Mouse (Mus musculus): ENCODE data around the gene Lrch1. TPM values are rescaled to one million over a fixed set of nuclear protein-coding genes. Genes with fewer than 3 reads are reported as not detected.

The Lrch1 gene
- polyA plus RNA-seq, 1 experiment from 2014 or later = 13.3 TPM

DNA sequence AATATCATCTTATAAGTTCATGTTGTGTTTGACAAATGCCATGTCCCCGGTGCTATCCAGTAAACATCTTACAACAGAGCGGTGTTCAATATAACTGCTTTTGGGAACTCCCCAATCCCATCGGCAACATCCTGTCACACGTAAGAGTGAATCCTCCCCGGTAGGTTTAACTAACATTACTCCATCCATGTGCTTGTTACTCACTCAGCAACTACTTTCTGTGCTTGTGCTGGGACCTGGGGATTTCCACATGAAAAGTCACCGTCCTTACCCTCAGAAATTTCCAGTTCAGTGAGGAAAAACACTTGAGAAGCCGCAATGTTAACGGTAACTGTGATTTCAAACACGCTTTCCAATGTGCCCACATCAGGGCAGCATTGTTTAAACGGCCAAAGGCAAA, 66.8 kb downstream of the Lrch1 start:
- no peak overlapping the region for H3K4me3 ChIP-seq
- H3K27ac ChIP-seq = no peak overlapping the region
- no peak overlapping the region for H3K9ac ChIP-seq
- peaks cover 31% of the 10 kb centered on the region for H3K4me1 ChIP-seq
- H3K36me3 ChIP-seq = no peaks in the 10 kb centered on the region
- no peaks in the 10 kb centered on the region for H3K9me3 ChIP-seq (replicated peaks)
- no peaks in the 10 kb centered on the region for H3K27me3 ChIP-seq
- no peak overlapping the region for H3K4me2 ChIP-seq (replicated peaks)
- 85% methylated on average over 10 of the region's 10 CpGs for WGBS
- no peak for ATAC-seq (ENCODE audit: low FRiP score)

DNA sequence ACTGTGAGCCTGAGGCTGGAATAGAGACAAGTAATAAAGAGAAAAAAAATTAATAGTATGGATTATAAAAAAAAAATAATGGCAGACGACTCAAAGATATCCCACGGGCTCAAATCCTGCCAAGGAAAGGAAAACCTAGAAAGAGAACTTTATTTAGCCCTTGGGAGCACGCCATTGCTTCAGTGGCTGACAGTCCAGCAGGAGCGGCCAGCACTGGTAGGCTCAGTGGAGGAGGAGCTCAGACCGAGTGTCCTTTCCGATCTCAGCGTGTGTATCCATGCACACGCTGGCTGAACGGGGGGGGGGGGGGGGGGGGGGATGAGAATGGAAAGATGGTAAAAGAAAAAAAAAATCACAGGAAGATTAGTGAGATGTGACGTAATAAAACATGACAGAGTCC, 68.2 kb downstream of the Lrch1 start:
- H3K9me3 ChIP-seq (replicated peaks) = no peaks in the 10 kb centered on the region
- no peak for ATAC-seq (ENCODE audit: low FRiP score)
- peaks cover 24% of the 10 kb centered on the region for H3K4me1 ChIP-seq
- no peaks in the 10 kb centered on the region for H3K27me3 ChIP-seq
- H3K9ac ChIP-seq = no peak overlapping the region
- H3K27ac ChIP-seq = no peak overlapping the region
- WGBS = 81% methylated on average over 9 of the region's 10 CpGs
- H3K4me2 ChIP-seq (replicated peaks) = no peak overlapping the region
- H3K4me3 ChIP-seq = no peak overlapping the region
- H3K36me3 ChIP-seq = no peaks in the 10 kb centered on the region

DNA sequence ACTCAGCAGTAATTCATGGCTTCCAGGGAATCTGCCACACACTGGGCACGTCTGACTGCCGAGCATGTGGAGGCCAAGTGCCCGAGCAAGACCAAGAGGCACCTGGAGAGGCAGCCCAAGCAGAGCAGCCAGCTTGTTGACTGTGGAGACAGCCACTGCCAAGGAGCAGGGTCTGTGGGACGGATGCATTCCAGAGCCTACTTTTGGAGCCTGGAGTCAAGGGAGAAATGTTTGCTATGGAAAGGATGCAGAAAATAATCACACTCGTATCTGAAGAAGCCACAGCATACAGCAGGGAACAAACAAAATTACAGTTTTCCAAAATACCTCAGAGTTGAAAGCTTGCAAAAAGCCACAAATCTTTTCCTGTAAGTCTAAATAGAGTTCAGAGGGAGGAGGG, 70.4 kb downstream of the Lrch1 start:
- WGBS = 71% methylated on average over 5 of the region's 5 CpGs
- H3K27ac ChIP-seq = no peak overlapping the region
- no peak for ATAC-seq (ENCODE audit: low FRiP score)

DNA sequence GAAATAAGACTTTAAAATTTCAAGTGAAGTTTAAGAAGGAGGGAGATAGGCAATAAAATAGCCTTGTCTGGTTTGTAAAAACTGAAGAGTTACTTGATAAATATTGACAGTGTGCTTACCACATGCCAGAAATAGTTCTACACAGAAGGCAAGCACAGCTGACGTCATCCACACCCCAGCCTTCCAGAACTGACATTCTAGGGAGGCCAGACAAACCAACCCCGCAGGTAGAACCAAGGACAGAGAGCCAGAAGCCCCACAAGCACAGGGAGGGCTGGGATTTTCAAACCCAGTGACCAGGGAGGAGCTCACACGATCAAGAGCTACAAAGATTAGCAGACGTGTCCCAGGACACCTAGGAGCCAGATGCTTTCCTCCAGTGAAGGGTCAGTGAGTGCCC, 76.5 kb downstream of the Lrch1 start:
- ATAC-seq (ENCODE audit: low FRiP score) = no peak
- Histone ChIP-seq H3K9me3 (replicated peaks) (no peaks in the 10 kb centered on the region), H3K36me3 (no peaks in the 10 kb centered on the region), H3K4me3 (no peak overlapping the region), H3K9ac (no peak overlapping the region), H3K4me2 (replicated peaks) (no peak overlapping the region), H3K27me3 (no peaks in the 10 kb centered on the region), H3K27ac (no peak overlapping the region), H3K4me1 (peaks cover 15% of the 10 kb centered on the region)
- WGBS = 58% methylated on average over 4 of the region's 4 CpGs

More for the DNA sequence above, 70.4 kb downstream of the Lrch1 start:
- H3K9ac ChIP-seq = no peak overlapping the region
- H3K36me3 ChIP-seq = no peaks in the 10 kb centered on the region
- no peak overlapping the region for H3K4me3 ChIP-seq
- peaks cover 3% of the 10 kb centered on the region for H3K4me1 ChIP-seq
- H3K27me3 ChIP-seq = no peaks in the 10 kb centered on the region
- H3K4me2 ChIP-seq (replicated peaks) = no peak overlapping the region
- H3K9me3 ChIP-seq (replicated peaks) = no peaks in the 10 kb centered on the region

DNA sequence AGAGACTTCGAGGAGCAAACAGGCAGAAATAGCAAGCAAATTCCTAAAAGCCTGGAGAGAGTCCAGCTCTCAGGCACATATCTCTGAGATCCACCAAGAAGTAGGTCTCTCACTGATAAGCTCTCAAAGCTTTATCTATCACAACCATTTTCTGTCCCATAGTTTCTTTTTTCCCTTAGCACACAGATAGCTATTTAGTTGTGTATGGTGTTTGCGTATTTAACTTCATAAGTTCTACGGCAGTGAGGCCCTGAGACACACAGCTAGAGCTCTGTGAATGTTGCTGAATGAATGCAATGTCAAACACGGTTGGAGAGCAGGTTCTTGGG, 78.8 kb downstream of the Lrch1 start:
- Histone ChIP-seq H3K4me1 (peaks cover 26% of the 10 kb centered on the region), H3K4me2 (replicated peaks) (no peak overlapping the region), H3K9me3 (replicated peaks) (no peaks in the 10 kb centered on the region), H3K4me3 (no peak overlapping the region), H3K27me3 (no peaks in the 10 kb centered on the region), H3K9ac (no peak overlapping the region), H3K27ac (no peak overlapping the region), H3K36me3 (no peaks in the 10 kb centered on the region)
- WGBS = 84% methylated on average over 4 of the region's 4 CpGs
- no peak for ATAC-seq (ENCODE audit: low FRiP score)

DNA sequence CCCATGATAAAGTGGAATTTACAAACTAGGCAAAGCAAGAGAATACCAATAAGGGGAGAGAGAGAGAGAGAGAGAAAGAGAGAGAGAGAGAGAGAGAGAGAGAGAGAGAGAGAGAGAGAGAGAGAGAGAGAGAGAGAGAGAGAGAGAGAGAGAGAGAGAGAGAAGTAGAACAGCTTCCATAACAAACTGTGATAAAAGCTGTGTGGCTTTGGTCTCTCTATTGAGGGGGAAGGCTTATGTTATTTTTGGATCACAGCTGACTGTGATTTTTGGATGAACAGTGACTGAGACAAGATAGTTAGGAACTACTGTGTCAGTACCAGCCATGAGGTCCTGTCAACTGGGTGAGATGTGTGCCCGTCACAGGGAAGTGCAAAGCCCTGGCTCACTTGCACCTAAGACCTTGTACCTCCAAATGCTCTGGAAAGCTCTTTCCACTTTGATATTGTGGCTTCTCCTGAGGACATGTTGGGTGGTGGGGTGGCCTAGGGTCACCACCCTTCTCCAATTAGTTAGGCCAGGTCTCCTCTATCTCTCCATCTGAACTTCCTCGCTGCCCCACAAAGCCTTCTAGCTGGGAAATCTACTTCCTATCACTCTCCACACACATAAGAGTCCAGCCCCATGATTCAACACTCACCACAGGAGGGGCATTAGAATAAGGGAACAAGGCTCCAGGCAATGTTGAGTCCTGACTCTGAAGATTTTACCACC, 79.3 kb downstream of the Lrch1 start:
- no peak overlapping the region for H3K9ac ChIP-seq
- ATAC-seq (ENCODE audit: low FRiP score) = no peak
- H3K36me3 ChIP-seq = no peaks in the 10 kb centered on the region
- no peaks in the 10 kb centered on the region for H3K9me3 ChIP-seq (replicated peaks)
- H3K4me1 ChIP-seq = peaks cover 26% of the 10 kb centered on the region
- H3K4me3 ChIP-seq = no peak overlapping the region
- H3K4me2 ChIP-seq (replicated peaks) = no peak overlapping the region
- WGBS = 96% methylated on average over 2 of the region's 2 CpGs
- no peaks in the 10 kb centered on the region for H3K27me3 ChIP-seq
- no peak overlapping the region for H3K27ac ChIP-seq

DNA sequence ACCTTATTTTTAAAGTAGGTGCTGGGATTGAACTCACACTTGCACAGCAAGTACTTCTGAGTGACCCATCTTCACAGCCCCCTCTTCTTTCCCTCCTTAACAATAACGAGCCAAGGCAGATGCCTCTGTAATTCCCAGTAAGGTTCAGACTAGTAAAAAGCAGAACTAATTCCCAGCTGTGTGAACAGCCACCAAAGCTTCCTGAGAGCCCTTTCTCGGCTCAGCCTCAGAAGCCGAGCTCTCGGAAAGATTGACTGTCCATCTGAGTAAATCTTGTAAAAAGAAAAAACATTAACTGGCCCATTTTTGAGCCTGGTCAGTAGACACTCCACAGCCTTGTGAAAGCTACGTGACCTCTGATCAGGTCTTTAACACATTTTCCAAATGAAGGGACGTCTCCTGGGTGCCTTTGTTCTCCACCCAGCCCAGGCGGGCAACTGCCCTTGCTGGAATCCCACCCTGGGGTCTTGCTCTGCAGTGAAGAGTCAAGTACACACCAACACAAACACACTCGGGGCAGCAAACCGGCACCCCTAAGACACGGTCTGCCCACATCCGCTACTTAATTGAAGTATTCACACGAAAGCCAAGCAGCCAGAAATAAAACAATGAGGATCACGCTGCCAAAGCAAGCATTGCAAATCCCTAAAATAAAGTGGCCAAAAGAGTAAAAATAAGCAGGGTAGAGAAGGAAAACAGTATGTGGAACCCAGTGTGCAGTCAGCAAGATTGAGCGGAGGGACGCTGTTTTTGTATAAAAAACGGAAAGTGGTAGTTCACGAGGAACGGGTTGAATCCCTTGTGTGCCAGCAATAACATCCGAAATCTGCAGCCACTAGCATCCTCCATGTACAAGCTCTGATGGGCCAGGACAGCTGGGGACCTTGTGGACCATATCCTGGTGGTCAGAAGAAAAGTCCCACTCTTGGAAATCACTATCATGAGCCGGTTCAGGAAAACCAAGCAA, 80.3 kb downstream of the Lrch1 start:
- H3K9me3 ChIP-seq (replicated peaks) = no peaks in the 10 kb centered on the region
- 0 out of 2 replicates have a peak overlapping the region, but pooled peaks have one; percentile 31 for H3K27ac ChIP-seq
- H3K9ac ChIP-seq = no peak overlapping the region
- 0 out of 2 replicates have a peak, but pooled peaks have one; percentile 18 for ATAC-seq (ENCODE audit: low FRiP score)
- no peaks in the 10 kb centered on the region for H3K36me3 ChIP-seq
- H3K4me2 ChIP-seq (replicated peaks) = peak overlapping the region; percentile 41
- H3K27me3 ChIP-seq = no peaks in the 10 kb centered on the region
- 29% methylated on average over 20 of the region's 20 CpGs for WGBS
- no peak overlapping the region for H3K4me3 ChIP-seq
- H3K4me1 ChIP-seq = peaks cover 26% of the 10 kb centered on the region

DNA sequence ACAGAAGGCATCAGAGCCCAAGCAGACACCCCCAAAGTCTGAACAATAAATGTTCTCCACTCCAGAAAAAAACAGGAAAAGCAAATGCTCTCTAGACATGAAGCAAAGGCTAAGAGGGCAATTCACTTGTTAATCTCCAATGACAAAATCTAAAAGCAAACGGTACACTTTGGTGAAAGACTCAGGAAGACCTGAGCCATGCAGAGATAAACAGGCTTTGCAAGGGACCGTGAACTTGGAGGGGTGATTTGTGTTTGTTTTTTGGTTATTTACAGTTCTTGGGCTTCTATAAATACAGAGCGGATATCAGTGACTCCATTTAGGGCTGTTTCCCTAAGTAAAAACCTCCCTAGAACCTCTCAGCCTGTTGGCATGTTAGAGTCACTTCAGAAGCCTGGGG, 81.9 kb downstream of the Lrch1 start:
- no peak overlapping the region for H3K27ac ChIP-seq
- H3K9ac ChIP-seq = no peak overlapping the region
- H3K4me1 ChIP-seq = peaks cover 26% of the 10 kb centered on the region
- no peaks in the 10 kb centered on the region for H3K36me3 ChIP-seq
- 80% methylated on average over 3 of the region's 3 CpGs for WGBS
- H3K4me2 ChIP-seq (replicated peaks) = no peak overlapping the region
- H3K27me3 ChIP-seq = no peaks in the 10 kb centered on the region
- ATAC-seq (ENCODE audit: low FRiP score) = no peak
- no peak overlapping the region for H3K4me3 ChIP-seq
- H3K9me3 ChIP-seq (replicated peaks) = no peaks in the 10 kb centered on the region

DNA sequence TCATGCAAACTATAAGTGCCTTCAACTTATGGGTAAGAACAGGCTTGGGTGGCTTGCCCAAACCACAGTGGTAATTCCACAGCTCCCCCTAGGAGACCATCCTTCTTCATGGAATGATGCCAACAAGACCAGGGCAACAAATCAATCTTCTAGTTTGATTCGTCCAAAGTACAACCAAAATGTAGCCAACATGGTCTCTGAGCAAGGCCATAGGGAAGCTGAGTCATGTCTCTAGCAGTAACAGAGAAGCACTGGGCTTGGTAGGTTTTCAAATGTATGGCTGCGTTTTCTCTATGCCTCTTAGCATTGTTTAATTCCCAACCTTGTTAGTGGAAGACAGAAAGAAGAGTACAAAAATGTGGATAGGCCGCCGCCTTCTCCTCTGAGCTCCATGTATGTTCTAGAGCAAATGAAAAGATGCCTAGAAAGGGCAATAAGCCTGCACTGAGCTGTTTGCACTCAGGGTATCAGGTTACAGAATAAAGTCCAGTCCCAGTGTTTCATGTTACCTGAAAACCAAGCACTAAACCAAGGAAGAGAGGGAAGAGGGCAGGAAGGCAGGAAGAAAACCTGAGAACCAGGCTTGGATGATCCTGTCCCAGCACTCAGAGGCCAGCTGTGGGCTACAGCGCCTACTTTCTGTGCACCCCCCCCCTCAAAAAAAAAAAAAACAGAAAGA, 82.7 kb downstream of the Lrch1 start:
- H3K27ac ChIP-seq = no peak overlapping the region
- no peaks in the 10 kb centered on the region for H3K27me3 ChIP-seq
- H3K4me2 ChIP-seq (replicated peaks) = no peak overlapping the region
- no peaks in the 10 kb centered on the region for H3K36me3 ChIP-seq
- H3K9me3 ChIP-seq (replicated peaks) = no peaks in the 10 kb centered on the region
- no peak for ATAC-seq (ENCODE audit: low FRiP score)
- WGBS = 75% methylated on average over 5 of the region's 5 CpGs
- no peak overlapping the region for H3K4me3 ChIP-seq
- H3K9ac ChIP-seq = no peak overlapping the region
- peaks cover 26% of the 10 kb centered on the region for H3K4me1 ChIP-seq

DNA sequence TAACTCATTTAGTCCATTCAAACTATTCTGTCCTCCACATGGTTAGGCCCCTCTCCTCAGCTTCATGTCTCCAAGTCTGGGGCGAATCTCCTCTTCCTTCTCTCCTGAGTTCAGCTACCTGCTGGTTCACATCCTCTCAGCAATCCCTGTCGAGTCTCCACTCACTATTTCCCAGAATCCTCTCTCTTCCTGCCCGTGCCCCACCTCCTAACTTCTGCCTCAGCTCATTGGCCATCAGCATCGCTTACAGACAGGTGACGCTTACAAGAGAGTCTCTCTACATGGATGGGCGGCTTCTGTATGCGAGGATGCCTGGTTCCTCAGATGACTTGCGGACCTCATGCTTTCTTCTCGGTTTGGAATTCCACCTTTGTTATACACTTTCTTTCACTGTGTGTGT, 86.2 kb downstream of the Lrch1 start:
- Histone ChIP-seq H3K27me3 (no peaks in the 10 kb centered on the region), H3K36me3 (no peaks in the 10 kb centered on the region), H3K9ac (no peak overlapping the region), H3K4me3 (no peak overlapping the region), H3K4me2 (replicated peaks) (no peak overlapping the region), H3K27ac (no peak overlapping the region), H3K4me1 (peaks cover 12% of the 10 kb centered on the region; the same call in 1 of the 2 replicates), H3K9me3 (replicated peaks) (no peaks in the 10 kb centered on the region)
- no peak for ATAC-seq (ENCODE audit: low FRiP score)
- 87% methylated on average over 9 of the region's 9 CpGs for WGBS

DNA sequence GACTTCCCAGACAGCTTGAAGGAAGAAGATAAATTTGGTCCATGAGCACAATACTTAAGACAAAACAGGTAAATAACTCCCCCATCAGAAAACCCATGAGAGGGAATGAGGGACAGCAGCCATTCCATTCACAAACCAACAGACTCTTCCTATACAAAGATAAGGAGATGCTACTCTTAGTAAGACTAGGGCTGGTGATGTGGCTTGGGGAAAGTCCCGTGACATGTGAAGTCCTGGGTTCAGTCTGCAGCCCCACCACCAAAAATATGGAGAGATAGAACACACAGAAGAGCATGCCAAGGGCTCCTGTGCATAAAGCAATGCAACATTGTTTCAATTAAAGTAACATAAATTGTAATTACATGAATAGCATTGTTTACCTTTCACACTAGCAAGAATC, 88.5 kb downstream of the Lrch1 start:
- no peak overlapping the region for H3K27ac ChIP-seq
- no peaks in the 10 kb centered on the region for H3K4me1 ChIP-seq
- no peak for ATAC-seq (ENCODE audit: low FRiP score)
- no peaks in the 10 kb centered on the region for H3K36me3 ChIP-seq
- no peak overlapping the region for H3K4me2 ChIP-seq (replicated peaks)
- no peak overlapping the region for H3K4me3 ChIP-seq
- 91% methylated on average over 1 of the region's 1 CpGs for WGBS
- no peaks in the 10 kb centered on the region for H3K27me3 ChIP-seq
- no peaks in the 10 kb centered on the region for H3K9me3 ChIP-seq (replicated peaks)
- H3K9ac ChIP-seq = no peak overlapping the region

DNA sequence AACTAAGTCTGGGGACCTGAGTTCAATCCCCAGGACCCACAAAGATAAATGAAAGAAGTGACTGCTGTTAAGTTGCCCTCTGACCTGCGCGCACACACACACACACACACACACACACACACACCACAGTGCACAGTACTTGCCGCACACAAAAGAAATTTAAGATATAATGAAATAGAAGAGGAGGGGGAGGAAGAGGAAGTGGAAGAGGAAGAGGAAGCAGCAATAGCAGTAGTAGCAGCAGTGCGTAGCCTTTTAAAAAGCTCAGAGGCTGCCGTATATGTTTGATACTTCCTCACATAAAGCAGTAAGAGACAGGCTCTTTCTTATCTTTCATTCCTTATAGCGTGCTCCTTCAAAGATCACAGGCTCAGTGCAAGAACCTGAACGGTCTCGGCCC, 92.2 kb downstream of the Lrch1 start:
- no peak overlapping the region for H3K27ac ChIP-seq
- H3K9me3 ChIP-seq (replicated peaks) = no peaks in the 10 kb centered on the region
- H3K4me1 ChIP-seq = peaks cover 16% of the 10 kb centered on the region
- no peaks in the 10 kb centered on the region for H3K36me3 ChIP-seq
- no peak overlapping the region for H3K9ac ChIP-seq
- H3K4me3 ChIP-seq = no peak overlapping the region
- no peaks in the 10 kb centered on the region for H3K27me3 ChIP-seq
- no peak for ATAC-seq (ENCODE audit: low FRiP score)
- 94% methylated on average over 8 of the region's 8 CpGs for WGBS
- no peak overlapping the region for H3K4me2 ChIP-seq (replicated peaks)
